Mouse (Mus musculus) inflammation-experienced regulatory T-cells, adult 6 months (primary cell): ENCODE data around the gene Usp4. TPM values are rescaled to one million over a fixed set of nuclear protein-coding genes. Genes with fewer than 3 reads are reported as not detected.

ENCODE experiments used
- ATAC-seq: one replicate; pipeline ENCODE4 v1.8.0; 2017
- polyA plus RNA-seq, 3 experiments: library from polyadenylated mRNA; unstranded; fragments of 100-300 nt; shearing (Covaris generic); gene quantifications; one replicate each; pipeline ENCODE4 v1.2.1; 2017

The Usp4 gene
- polyA plus RNA-seq, 3 experiments from 2014 or later, result 91.3 to 131 (median 111) TPM

DNA sequence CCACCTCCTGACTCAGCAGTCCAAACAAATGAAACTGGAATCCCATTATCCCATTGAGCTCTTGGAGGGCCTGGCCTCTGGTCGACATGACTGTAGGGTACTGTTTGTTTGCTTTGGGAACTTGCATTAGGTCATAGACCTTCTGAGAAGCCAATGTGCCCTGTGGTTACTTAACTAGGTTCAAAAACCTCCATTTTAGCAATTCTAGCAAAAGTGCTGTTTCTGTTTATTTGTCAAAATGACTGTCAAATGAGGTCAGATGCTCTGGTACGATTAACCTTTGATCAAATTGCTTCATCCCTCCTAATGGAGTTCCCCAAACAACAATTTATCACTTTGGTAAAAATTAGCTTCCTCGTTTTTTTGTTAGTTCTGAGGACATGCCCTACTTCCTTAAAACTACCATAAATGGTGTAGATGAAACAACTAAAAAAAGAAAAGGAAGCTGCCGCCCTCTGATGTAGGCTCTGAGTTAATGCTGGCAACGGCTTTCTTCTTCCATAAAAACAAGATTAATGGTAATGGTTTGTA, 5.3 kb upstream of the Usp4 start:
- ATAC-seq, result no peak

DNA sequence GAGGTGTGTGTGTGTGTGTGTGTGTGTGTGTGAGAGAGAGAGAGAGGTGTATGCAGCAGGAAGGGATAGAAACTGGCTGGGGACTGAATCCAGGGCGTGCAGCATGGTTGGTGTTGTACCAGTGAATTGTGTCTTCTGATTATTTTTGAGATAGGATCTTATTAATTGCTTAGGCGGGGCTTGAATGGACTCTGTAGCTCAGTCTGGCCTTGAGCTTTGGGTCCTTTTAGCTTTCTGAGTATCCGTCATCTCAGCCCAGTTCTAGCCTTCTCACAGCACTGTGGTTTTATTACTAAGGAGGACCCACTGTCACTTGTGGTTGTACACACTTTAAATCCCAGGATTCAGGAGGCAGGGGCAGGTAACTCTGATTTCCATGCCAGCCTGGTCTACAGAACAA, 4.3 kb upstream of the Usp4 start:
- ATAC-seq, result no peak

DNA sequence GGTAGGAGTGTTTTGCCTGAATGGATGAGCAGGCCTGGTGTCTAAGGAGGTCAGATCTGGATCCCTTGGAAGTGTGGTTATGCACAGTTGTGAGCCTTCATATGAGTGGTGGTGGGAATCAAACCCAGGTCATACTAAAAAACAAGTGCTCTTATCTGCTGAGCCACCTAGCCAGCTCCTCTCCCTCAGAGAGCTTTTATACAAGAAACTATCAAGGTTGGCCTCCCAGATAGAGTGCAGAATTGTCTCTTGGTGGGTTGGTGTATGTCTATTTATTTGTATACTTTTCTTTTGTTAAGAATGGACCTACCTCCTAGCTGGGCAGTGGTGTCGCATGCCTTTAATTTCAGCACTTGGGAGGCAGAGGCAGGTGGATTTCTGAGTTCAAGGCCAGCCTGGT, 3.8 kb upstream of the Usp4 start:
- no peak for ATAC-seq

DNA sequence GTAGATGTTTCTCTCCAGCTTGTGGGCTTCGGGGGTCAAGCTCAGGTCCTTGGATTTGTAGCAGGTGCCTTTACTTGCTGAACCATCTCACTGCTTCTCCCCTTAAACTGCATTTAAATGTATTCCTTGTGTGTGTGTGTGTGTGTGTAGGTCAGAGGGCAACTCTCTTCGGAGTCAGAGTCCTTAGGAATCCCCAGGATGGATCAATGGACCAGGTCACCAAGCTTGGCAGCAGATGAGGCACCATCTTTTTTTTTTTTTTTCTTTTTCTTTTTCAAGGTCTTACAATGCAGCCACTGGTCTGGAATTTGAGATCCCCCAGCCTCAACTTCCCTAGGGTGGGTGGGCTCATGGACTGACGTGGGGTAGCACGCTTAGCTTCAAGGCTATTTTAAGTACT, 3.2 kb upstream of the Usp4 start:
- no peak for ATAC-seq

DNA sequence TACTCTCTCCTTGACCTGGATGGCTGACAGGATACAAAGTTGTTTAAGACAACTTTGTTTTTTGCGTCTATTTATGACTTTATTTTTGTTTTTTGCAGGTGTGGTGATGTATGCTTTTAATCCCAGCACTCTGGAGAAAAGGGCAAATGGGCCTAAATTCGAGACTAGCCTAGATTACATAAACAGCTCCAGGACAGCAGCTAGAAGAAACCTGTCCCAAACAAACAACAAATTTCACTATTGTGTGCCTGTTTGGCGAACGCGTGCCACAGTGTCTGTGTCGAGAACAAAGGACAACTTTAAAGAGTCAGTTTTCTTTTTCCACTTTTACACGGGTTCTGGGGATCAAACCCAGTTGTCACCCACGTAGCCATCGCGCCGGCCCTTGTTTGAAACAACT, 629 bp upstream of the Usp4 start:
- ATAC-seq, result no peak

DNA sequence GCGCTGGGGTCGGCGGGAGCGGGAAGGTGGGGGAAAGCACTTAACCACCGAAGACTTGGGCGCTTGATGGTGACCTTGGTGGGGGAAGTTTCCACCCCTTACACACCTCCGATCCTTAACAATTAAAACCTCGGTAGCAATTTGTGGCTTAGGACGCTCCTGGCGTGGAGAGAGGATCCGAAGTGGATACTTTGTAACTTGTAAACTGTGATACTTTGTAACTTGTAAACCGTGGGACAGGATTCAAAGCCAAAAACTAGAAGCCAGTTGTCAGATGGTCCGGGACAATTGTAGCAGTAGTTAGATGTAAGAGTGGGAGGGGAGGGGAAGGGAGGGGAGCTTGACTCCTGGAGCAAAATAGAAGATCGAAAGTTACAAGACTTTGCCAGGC, 632 bp downstream of the Usp4 start:
- ATAC-seq, result peak; percentile 10

DNA sequence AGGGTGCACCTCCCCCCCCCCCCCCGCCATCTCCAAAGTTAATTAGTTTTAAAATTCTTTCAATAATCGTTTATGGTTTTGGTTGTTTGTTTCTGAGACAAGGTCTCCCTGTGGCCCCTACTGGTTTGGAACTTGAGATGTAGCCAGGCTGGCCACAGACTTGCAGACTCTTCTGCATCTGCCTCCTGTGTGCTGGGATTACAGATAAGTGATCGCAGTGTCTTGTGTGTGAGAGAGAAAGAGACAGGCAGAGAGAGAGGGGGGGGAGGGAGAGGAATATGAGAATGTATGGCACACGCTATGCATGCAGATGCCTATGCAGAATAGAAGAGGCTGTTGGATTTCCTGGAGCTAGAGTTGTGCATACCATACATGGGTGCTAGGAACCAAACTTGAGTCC, 2.1 kb downstream of the Usp4 start:
- no peak for ATAC-seq

DNA sequence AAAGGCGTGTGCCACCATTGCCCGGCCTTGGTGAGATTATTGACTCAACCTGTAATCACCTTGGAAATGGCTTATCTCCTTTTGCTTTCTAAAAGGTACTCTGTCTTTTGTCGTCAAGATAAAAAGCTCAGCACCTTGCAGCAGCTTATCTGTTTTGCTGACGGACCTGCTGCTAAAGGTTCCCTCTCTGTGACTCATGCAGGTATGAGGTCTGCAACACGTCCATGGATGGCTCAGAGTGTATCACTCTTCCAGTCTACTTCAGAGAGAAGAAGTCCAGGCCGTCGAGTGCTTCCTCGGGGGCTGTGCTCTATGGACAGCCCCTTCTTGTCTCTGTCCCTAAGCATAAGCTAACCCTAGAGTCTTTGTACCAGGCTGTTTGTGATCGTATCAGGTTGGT, 30.6 kb downstream of the Usp4 start:
- no peak for ATAC-seq

DNA sequence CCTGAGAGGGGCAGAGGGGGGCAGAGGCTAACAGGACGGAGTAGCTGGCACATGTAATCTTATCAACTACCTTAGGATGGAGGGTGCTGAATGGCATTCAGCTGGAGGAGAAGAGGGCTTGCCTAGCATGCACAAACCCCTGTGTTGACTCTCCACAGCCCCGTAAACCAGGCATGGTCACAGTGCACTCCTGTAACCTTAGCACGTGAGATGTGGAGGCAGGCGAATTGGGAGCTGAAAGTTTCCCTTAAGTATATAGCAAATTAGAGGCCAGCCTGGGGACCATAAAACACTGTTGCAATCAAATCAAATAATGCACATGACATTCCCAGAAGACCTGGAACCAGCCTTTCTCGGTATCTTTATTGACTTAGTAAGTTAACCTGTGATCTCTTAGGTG, 31.1 kb downstream of the Usp4 start:
- ATAC-seq, result no peak

DNA sequence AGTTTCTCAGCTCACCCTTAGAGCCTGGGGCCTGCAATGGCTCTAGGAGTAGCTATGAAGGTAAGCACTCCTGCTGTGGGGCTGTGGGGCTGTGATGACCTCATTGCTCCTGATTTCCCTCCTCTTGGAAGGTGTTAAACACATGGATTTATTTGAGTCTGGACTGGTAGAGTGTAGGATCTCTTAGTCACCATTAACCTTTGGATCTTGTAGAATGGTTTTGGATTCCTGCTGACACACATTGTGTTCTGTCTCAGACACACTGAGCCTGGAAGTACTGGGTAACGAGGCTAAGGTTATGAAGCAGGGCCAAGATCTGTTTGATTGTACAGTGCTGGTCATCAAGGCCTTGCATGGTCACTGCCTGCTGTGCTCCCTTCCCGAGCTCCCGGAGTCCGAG, 31.6 kb downstream of the Usp4 start:
- ATAC-seq, result no peak

DNA sequence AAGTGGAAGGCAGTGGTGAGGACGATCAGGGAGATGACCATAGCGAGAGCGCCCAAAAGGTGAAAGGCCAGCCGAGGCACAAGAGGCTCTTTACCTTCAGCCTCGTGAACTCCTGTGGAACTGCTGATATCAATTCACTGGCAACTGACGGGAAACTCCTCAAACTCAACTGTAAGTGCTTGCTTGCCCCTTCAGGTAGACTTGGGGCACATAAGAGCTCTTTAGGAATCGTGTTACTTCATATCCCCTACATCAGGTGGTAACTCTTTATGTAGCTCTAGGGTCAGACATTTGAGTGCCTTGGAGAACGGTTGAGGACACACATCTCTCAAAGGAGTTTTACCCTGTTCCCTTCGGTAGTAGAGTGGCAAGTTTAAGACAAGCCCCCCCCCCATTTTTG, 33.7 kb downstream of the Usp4 start:
- ATAC-seq, result no peak

DNA sequence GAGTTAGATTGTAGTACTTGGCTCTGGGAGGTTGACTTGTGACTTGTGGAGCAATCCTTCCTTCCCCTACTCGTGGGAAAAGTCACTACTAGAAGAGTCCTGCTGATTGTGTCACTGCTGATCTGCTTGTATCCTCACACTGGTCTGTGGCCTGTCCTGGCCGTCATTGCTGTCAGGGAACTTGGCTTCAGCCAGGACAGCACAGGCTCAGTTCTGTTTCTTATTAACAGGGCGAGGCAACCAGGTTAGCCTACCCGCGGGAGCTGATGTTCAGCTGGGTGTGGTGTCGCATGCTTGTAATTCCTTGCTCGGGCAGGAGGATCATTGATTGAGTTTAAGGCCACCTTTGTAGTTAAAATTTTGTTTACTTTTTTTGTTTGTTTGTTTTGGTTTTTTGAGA, 37.4 kb downstream of the Usp4 start:
- no peak for ATAC-seq

DNA sequence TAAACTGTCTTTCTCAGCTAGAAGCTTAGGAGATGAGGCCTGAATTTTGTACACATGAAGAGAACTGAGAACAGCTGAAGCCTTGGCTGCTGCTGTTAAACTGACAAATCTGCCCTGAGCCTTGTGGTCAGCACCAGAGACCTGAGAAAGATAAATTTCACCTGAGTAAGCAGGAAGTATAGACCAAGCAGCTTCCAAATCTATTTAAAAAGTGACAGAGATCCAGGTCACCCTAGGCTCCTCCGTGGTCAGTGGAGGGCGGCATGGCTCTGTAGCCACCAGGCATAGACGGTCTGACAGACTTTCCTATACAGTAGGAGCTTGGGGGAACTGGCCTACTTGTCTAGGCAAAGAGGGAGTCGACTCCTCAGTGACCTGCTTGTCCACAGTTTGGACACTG, 39.2 kb downstream of the Usp4 start:
- no peak for ATAC-seq

DNA sequence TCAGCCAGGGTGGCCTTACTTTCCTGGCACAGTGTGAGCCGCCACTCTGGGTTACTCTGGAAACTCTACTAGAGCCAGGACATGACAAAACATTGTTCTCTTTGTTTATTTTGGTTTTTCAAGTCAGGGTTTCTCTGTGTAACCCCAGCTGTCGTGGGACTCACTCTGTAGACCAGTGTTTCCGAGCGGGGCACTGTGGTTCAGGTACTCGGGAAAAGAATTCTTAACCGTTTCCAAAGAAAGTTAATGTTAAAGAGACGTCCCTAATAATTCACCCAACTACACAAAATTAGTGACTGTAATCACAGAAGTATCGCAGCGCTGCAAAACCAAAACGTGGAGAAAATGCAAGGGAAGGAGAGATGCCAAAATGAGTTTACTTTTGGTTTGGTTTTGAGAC, 40.9 kb downstream of the Usp4 start:
- ATAC-seq, result no peak

DNA sequence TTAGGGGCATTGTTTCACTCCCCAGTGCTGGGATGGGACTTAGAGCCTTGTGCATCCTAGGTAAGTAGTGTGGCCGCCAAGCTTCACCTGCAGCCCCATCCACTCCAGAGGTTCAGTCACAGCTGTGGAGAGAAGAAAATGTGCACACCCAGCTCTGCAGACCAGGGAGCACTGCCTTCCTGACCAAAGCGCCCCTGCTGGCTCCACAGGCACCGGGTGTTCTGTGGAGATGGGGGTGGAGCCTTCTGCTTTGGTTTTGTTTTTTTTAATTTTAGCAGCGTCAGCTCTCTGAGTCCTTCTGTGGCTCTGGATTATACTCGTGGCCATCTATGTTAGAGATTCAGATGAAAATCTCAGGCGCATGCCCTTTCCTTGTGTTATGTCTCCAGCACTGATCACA, 41.6 kb downstream of the Usp4 start:
- no peak for ATAC-seq

DNA sequence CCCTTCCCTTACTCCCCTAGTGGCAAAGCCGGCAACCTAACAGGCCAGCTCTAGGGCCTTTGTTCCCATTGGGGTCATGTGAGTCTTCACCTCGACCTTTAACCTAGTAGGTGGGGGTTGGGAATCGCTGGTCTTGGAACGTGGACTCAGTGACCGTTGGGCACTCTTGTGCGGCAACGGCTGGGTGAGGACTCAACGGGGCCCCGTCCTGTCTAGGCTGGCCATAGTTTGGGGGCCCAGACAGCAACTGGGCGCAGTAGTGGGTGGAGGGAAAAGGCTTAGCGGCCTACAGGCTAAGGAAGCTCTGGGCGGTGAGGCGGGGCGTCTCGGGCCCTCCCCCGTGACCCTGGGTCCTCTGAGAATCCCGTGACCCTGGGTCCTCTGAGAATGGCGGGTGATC, 45.0 kb downstream of the Usp4 start, which contains the start of gene 1700102P08Rik:
Gene 1700102P08Rik (plus strand): TSS at position 130 of the 400 bp plus-strand sequence.
- no peak for ATAC-seq

DNA sequence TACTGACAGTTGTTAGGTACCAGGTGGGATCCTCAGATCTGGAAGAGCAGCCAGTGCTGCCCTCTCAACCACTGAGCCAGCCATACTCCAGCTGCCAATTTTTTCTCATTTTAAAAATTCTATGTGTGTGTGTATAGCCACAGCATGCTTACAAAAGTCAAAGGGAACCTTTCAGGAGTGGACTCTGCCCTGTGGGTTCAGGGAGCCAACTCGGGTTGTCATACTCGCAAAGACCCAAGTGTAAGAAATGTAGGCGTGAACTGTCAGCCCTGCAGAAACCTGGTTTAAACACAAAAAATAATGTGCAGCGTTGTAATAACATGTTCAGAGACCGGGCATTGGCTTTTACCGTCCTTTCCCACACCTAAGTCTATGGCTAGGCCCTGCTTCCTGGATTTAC, 46.5 kb downstream of the Usp4 start:
- no peak for ATAC-seq

DNA sequence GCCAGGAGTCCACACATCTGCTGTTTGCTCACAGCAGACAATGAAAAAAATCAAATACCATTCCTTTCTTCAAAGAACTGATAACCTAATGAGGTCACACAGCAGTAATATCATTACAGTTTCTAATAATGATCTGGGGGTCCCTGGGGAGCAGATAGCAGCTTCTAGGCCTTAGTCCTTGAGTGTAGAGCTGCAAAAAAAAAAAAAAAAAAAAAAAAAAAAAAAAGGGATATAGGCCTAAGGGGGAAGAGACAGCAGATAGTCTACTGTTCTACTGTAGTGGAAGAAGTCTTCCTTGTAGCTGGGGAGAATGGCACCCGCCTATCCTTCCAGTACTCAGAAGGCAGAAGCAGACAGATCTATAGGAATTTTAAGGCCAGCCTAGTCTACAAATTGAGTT, 47.8 kb downstream of the Usp4 start:
- no peak for ATAC-seq

DNA sequence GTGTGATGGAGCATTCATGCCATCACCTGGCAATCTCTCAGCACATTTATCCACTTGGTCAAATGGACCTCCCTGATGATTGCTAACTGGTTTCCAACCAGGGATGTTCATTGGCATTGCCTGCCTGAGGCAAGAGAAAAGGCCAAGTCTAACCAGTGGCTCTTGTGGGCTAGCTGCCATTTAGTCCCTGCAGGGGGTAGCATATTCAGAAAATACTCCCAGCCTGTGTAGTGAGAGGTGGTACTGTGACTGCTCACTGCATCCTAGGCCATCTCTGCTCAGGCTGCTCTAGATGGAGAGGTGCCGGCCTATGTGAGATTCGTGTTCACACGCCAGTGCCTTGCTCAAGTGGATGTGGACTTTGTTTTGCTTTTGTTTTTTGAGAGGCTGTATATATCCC, 50.7 kb downstream of the Usp4 start:
- no peak for ATAC-seq

DNA sequence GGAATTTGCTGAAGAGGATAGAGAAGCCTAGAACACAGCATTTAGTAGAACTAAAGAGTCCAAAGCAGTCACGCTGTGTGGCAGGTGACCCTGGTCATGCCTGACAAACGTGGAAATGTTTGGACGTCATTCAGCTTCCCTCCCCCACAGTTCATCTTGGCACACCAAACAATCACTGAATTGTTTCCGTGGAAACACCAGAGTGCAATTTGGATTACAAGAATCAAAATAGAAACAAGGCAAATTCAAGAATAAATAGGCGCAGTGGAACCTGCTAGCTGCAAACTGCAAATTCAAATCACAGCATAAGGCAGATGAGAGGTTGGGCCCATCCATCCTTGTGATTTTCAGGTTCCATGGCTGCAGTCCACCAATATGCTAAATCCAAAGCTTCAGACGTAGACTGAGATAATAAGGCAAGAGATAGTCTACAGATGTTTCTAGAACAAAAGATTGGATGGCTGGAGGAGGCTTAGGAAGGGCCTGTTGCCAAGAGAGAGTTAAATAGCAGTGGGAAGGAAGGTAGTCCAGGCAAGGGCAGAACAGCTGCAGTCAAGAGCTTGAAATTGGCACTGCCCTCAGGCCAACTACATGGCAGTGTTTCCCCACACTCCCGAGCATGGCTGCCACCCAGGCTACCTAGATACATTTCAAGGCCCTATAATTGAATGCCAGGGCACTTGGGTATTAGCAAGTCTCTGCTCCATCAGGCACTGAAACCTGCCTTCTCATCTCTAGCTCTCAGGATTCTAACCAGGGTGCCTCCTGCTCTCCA, 53.7 kb downstream of the Usp4 start:
- ATAC-seq, result no peak

DNA sequence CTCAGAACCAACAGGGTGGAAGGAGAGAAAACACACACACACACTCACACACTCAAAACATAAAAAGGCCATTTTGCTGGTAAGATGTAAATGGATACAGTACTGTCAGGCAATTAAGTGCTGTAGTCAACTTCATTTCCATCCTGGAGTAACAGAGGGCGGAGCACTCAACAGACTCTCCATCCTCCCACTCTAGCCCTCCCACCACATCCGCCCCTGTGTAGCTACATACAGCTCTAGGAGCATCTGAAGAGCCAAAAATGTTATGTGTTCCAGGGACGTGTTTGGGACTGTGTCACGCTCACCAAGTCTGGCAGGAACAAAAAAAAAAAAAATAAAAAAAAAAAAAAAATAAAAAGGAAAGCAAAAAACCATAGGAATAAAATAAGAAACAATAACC, 55.4 kb downstream of the Usp4 start:
- ATAC-seq, result no peak

DNA sequence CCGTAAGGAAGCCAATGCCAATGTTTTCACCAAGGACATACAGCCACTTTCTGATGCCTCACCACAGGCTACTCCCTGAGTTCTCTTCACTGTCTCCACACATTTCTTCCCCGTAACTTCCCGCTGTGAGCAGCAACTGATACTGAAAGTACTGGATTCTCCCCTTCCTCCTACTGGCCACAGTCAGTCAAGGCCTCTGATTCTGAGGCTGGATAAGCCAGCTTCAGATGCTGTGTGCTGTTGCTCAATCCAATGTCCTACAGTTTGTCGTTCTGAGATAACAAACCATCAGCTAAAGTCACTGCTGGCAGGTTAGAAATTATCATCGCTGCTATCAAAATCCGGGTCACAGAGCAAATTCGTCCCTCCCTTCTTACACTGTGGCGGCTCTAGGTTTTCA, 56.8 kb downstream of the Usp4 start:
- no peak for ATAC-seq

DNA sequence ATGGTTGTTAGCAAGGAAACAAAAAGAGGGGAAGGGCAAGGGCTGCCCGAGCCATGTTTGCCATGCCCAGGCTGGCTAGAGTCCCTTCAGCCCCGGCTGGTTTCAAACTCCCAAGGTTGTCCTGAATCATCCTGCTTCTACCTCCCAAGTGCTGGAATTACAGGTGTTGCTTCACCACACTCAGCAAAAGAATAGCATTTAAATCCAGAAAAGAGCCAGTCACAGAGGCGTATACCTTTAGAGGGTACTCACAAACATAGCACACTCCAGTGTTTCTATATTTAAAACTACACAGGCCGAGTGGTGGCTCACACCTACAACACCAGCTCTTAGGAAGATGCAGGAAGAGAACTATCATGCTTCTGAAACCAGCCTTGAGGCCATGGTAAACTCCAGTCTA, 61.9 kb downstream of the Usp4 start:
- no peak for ATAC-seq

DNA sequence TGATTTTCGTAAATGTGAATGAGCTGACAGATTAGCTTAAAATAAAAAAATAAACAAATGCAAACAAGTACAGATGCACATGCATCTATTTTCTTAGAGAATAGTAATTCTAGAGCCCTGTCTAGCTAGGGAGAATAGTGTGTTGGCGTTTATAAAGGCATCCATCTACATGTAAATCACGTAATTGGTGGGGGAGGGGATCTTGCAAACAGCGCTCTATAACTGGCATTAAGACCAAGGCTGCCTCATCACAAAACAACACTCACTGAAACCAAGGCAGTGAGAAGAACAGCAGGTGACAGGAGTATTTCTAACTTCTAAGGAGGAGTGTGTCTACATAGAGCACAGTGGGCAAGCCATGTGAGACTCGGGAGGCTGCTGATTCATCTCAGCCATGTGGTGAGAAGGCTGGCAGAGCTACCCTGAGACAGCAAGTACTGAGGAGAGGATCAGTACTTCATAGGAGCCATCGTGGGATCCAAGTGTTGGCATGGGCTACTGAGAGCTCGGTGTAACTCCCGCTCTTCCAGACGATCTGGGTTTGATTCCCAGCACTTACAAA, 63.8 kb downstream of the Usp4 start:
- ATAC-seq, result no peak

DNA sequence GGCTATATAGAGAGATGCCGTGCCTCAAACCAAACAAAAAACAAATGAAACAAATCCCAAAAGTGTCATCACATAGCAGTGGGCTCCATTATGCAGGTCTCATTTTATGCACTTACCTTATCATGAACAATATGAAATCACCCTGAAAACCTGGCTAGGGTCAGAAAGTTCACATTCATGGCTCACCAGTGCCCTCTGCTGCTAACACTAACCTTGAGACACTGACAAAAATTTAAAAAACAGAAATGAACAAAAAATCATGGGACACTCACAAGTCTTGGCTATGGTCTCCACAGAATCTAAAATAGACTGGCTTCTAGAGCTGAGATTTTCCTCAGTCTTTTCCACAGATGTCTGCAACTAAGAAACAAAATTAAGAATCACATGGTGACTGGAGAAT, 64.6 kb downstream of the Usp4 start:
- no peak for ATAC-seq
